Mouse (Mus musculus) liver, embryonic 14.5 days (tissue): ENCODE results near the gene Gpr45.

ENCODE experiments used
- CTCF ChIP-seq: IDR thresholded peaks from 2 replicates; pipeline ENCODE4 v1.5.1; 2016; ENCODE audit warnings: antibody characterized with exemption, low read depth, control low read depth
- EP300 ChIP-seq: IDR thresholded peaks from 2 replicates; pipeline ENCODE4 v1.6.1; 2016; ENCODE audit warnings: antibody characterized with exemption, low read depth

DNA sequence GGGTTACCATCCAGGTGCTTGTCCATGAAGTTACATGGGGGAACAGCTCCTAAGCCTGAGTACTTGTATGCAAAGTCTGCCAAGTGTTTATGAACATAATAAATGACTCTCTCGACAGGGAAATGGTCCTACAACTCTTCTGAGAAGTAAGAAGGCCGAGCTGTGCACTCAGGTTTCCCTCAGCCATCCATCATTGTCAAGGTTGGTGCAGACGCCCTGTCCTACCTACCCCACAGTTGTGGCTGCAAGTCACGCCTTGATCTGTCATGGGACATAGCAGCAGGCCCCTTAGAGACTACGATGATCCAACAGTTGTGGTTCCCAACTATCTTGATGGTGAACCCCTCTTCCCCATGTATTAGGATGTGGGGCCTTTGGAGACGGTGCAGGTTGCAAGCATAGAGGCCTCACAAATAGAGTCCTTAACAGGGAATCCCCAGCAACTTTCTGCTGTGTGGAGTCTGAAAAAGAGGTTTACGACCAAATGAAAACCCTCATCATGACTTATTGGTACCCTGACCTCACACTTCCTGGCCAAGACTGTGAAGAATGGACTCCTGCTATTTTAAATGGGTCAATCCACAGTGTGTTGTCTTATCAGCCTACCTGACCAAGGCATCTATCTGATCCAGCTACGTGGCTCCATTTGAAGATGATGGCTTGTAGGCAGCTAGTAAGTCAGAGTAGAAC, 30.6 kb downstream of the Gpr45 start:
- TF ChIP-seq EP300: no peak
- TF ChIP-seq CTCF: no peak
